Mouse (Mus musculus): ENCODE measurements at regions not wholly inside any gene's neighbourhood (a gene's known extent, or its start where the extent isn't known, plus 50 kb on each side); places are given as distances from the start of the nearest gene placed in this dataset.

- no peaks in the 10 kb centered on the region for H3K4me1 ChIP-seq (ENCODE audit: control insufficient read depth, low read depth, low read length)
- H3K36me3 ChIP-seq (ENCODE audit: control insufficient read depth, insufficient read depth) = no peaks in the 10 kb centered on the region
- H3K9me3 ChIP-seq (replicated peaks; ENCODE audit: control insufficient read depth, low read length) = no peaks in the 10 kb centered on the region
- H3K4me2 ChIP-seq (ENCODE audit: low read depth, low read length) = no peak overlapping the region
- no peak for ATAC-seq (ENCODE audit: low read depth)
- WGBS (ENCODE audit: insufficient replicate concordance) = 42% methylated on average over 13 of the region's 13 CpGs
- no peaks in the 10 kb centered on the region for H3K27me3 ChIP-seq (ENCODE audit: control insufficient read depth, insufficient read depth, low read depth, low read length)
- no peak overlapping the region for H3K27ac ChIP-seq (ENCODE audit: low read length)
- no peak overlapping the region for H3K4me3 ChIP-seq (ENCODE audit: low read depth, low read length)
- no peak overlapping the region for H3K9ac ChIP-seq (ENCODE audit: low read depth, low read length)
Observed at GRCm38 (mm10) chr10:118979339-118979738, 109.3 kb upstream of the Dyrk2 start.

- Histone ChIP-seq H3K9me3 (replicated peaks; ENCODE audit: control insufficient read depth, low read length) (no peaks in the 10 kb centered on the region), H3K4me3 (ENCODE audit: low read depth, low read length) (no peak overlapping the region), H3K36me3 (ENCODE audit: control insufficient read depth, insufficient read depth) (no peaks in the 10 kb centered on the region), H3K4me2 (ENCODE audit: low read depth, low read length) (no peak overlapping the region), H3K9ac (ENCODE audit: low read depth, low read length) (no peak overlapping the region), H3K4me1 (ENCODE audit: control insufficient read depth, low read depth, low read length) (no peaks in the 10 kb centered on the region), H3K27me3 (ENCODE audit: control insufficient read depth, insufficient read depth, low read depth, low read length) (no peaks in the 10 kb centered on the region), H3K27ac (ENCODE audit: low read length) (no peak overlapping the region)
- no peak for ATAC-seq (ENCODE audit: low read depth)
- WGBS (ENCODE audit: insufficient replicate concordance) = 56% methylated on average over 10 of the region's 10 CpGs
Observed at GRCm38 (mm10) chr10:118978181-118978743, 108.3 kb upstream of the Dyrk2 start.

GRCm38 (mm10) chr10:118976447-118976846, 106.4 kb upstream of the Dyrk2 start:
- ATAC-seq (ENCODE audit: low read depth) = no peak
- H3K4me1 ChIP-seq (ENCODE audit: control insufficient read depth, low read depth, low read length) = no peaks in the 10 kb centered on the region
- WGBS (ENCODE audit: insufficient replicate concordance) = 71% methylated on average over 10 of the region's 10 CpGs
- H3K27ac ChIP-seq (ENCODE audit: low read length) = no peak overlapping the region
- no peak overlapping the region for H3K4me2 ChIP-seq (ENCODE audit: low read depth, low read length)
- H3K9me3 ChIP-seq (replicated peaks; ENCODE audit: control insufficient read depth, low read length) = no peaks in the 10 kb centered on the region
- H3K36me3 ChIP-seq (ENCODE audit: control insufficient read depth, insufficient read depth) = no peaks in the 10 kb centered on the region
- H3K4me3 ChIP-seq (ENCODE audit: low read depth, low read length) = no peak overlapping the region
- H3K9ac ChIP-seq (ENCODE audit: low read depth, low read length) = no peak overlapping the region
- no peaks in the 10 kb centered on the region for H3K27me3 ChIP-seq (ENCODE audit: control insufficient read depth, insufficient read depth, low read depth, low read length)

- no peaks in the 10 kb centered on the region for H3K36me3 ChIP-seq (ENCODE audit: control insufficient read depth, insufficient read depth)
- WGBS (ENCODE audit: insufficient replicate concordance) = 55% methylated on average over 2 of the region's 2 CpGs
- no peaks in the 10 kb centered on the region for H3K4me1 ChIP-seq (ENCODE audit: control insufficient read depth, low read depth, low read length)
- H3K9me3 ChIP-seq (replicated peaks; ENCODE audit: control insufficient read depth, low read length) = no peaks in the 10 kb centered on the region
- H3K9ac ChIP-seq (ENCODE audit: low read depth, low read length) = no peak overlapping the region
- H3K27me3 ChIP-seq (ENCODE audit: control insufficient read depth, insufficient read depth, low read depth, low read length) = no peaks in the 10 kb centered on the region
- ATAC-seq (ENCODE audit: low read depth) = no peak
- H3K4me3 ChIP-seq (ENCODE audit: low read depth, low read length) = no peak overlapping the region
- H3K27ac ChIP-seq (ENCODE audit: low read length) = no peak overlapping the region
- H3K4me2 ChIP-seq (ENCODE audit: low read depth, low read length) = no peak overlapping the region
Observed at GRCm38 (mm10) chr10:118975772-118976171, 105.8 kb upstream of the Dyrk2 start.

GRCm38 (mm10) chr10:118973324-118973723, 103.3 kb upstream of the Dyrk2 start:
- Histone ChIP-seq H3K9ac (ENCODE audit: low read depth, low read length) (no peak overlapping the region), H3K4me1 (ENCODE audit: control insufficient read depth, low read depth, low read length) (no peaks in the 10 kb centered on the region), H3K4me2 (ENCODE audit: low read depth, low read length) (no peak overlapping the region), H3K4me3 (ENCODE audit: low read depth, low read length) (no peak overlapping the region), H3K9me3 (replicated peaks; ENCODE audit: control insufficient read depth, low read length) (no peaks in the 10 kb centered on the region), H3K27ac (ENCODE audit: low read length) (no peak overlapping the region), H3K36me3 (ENCODE audit: control insufficient read depth, insufficient read depth) (no peaks in the 10 kb centered on the region), H3K27me3 (ENCODE audit: control insufficient read depth, insufficient read depth, low read depth, low read length) (no peaks in the 10 kb centered on the region)
- WGBS (ENCODE audit: insufficient replicate concordance) = 42% methylated on average over 4 of the region's 4 CpGs
- ATAC-seq (ENCODE audit: low read depth) = no peak

- H3K9ac ChIP-seq (ENCODE audit: low read depth, low read length) = no peak overlapping the region
- H3K4me1 ChIP-seq (ENCODE audit: control insufficient read depth, low read depth, low read length) = no peaks in the 10 kb centered on the region
- WGBS (ENCODE audit: insufficient replicate concordance) = 77% methylated on average over 4 of the region's 4 CpGs
- H3K27me3 ChIP-seq (ENCODE audit: control insufficient read depth, insufficient read depth, low read depth, low read length) = no peaks in the 10 kb centered on the region
- H3K4me3 ChIP-seq (ENCODE audit: low read depth, low read length) = no peak overlapping the region
- H3K4me2 ChIP-seq (ENCODE audit: low read depth, low read length) = no peak overlapping the region
- H3K9me3 ChIP-seq (replicated peaks; ENCODE audit: control insufficient read depth, low read length) = no peaks in the 10 kb centered on the region
- no peak overlapping the region for H3K27ac ChIP-seq (ENCODE audit: low read length)
- H3K36me3 ChIP-seq (ENCODE audit: control insufficient read depth, insufficient read depth) = no peaks in the 10 kb centered on the region
- no peak for ATAC-seq (ENCODE audit: low read depth)
Observed at GRCm38 (mm10) chr10:118972626-118973025, 102.6 kb upstream of the Dyrk2 start.

- no peaks in the 10 kb centered on the region for H3K36me3 ChIP-seq (ENCODE audit: control insufficient read depth, insufficient read depth)
- no peaks in the 10 kb centered on the region for H3K4me1 ChIP-seq (ENCODE audit: control insufficient read depth, low read depth, low read length)
- no peak overlapping the region for H3K27ac ChIP-seq (ENCODE audit: low read length)
- no peaks in the 10 kb centered on the region for H3K27me3 ChIP-seq (ENCODE audit: control insufficient read depth, insufficient read depth, low read depth, low read length)
- no peak overlapping the region for H3K9ac ChIP-seq (ENCODE audit: low read depth, low read length)
- no peak overlapping the region for H3K4me3 ChIP-seq (ENCODE audit: low read depth, low read length)
- 65% methylated on average over 14 of the region's 14 CpGs for WGBS (ENCODE audit: insufficient replicate concordance)
- ATAC-seq (ENCODE audit: low read depth) = no peak
- H3K4me2 ChIP-seq (ENCODE audit: low read depth, low read length) = no peak overlapping the region
- no peaks in the 10 kb centered on the region for H3K9me3 ChIP-seq (replicated peaks; ENCODE audit: control insufficient read depth, low read length)
Observed at GRCm38 (mm10) chr10:118970457-118971175, 100.6 kb upstream of the Dyrk2 start.

- no peaks in the 10 kb centered on the region for H3K36me3 ChIP-seq (ENCODE audit: control insufficient read depth, insufficient read depth)
- H3K9me3 ChIP-seq (replicated peaks; ENCODE audit: control insufficient read depth, low read length) = no peaks in the 10 kb centered on the region
- H3K27me3 ChIP-seq (ENCODE audit: control insufficient read depth, insufficient read depth, low read depth, low read length) = no peaks in the 10 kb centered on the region
- H3K9ac ChIP-seq (ENCODE audit: low read depth, low read length) = no peak overlapping the region
- no peak overlapping the region for H3K4me3 ChIP-seq (ENCODE audit: low read depth, low read length)
- no peak for ATAC-seq (ENCODE audit: low read depth)
- H3K4me2 ChIP-seq (ENCODE audit: low read depth, low read length) = no peak overlapping the region
- no peaks in the 10 kb centered on the region for H3K4me1 ChIP-seq (ENCODE audit: control insufficient read depth, low read depth, low read length)
- WGBS (ENCODE audit: insufficient replicate concordance) = 62% methylated on average over 7 of the region's 7 CpGs
- no peak overlapping the region for H3K27ac ChIP-seq (ENCODE audit: low read length)
Observed at GRCm38 (mm10) chr10:118961713-118962181, 91.7 kb upstream of the Dyrk2 start.

- Histone ChIP-seq H3K27me3 (ENCODE audit: control insufficient read depth, insufficient read depth, low read depth, low read length) (no peaks in the 10 kb centered on the region), H3K4me1 (ENCODE audit: control insufficient read depth, low read depth, low read length) (no peaks in the 10 kb centered on the region), H3K4me2 (ENCODE audit: low read depth, low read length) (no peak overlapping the region), H3K9ac (ENCODE audit: low read depth, low read length) (no peak overlapping the region), H3K4me3 (ENCODE audit: low read depth, low read length) (no peak overlapping the region), H3K9me3 (replicated peaks; ENCODE audit: control insufficient read depth, low read length) (no peaks in the 10 kb centered on the region), H3K36me3 (ENCODE audit: control insufficient read depth, insufficient read depth) (no peaks in the 10 kb centered on the region), H3K27ac (ENCODE audit: low read length) (no peak overlapping the region)
- 69% methylated on average over 6 of the region's 6 CpGs for WGBS (ENCODE audit: insufficient replicate concordance)
- no peak for ATAC-seq (ENCODE audit: low read depth)
Observed at GRCm38 (mm10) chr10:118960076-118960475, 90.1 kb upstream of the Dyrk2 start.

All from liver, embryonic 16.5 days (tissue).